Mouse (Mus musculus) frontal cortex, postnatal 14 days (tissue): ENCODE results near the gene Cd247.
"Not testable (repeated sequence)": the region's sequence is repeated elsewhere in the genome, so short reads cannot be mapped to it uniquely, and the experiment has no call there.

ENCODE experiments used
- DNase-seq, 2 experiments: peaks; one replicate each; pipeline ENCODE4 v3.0.0; 2022; ENCODE audit warnings: low spot score in 2 of 2

Gene Cd247

DNA sequence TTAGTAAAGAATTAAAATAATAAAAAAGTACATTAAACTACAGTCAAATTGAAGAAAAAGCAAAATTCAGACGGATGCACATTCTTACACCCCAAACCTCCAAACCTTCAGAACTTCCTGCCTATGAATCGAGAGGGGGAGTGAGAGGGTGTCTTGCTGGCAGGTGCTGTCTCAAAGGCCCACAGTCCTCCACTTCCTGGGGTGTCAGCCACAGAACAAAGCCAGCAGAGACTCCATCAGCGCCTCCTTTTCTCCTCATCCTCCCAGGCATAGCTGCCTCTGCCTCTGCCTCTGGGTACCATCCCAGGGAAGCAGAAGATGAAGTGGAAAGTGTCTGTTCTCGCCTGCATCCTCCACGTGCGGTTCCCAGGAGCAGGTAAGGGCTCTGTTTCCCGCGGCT is at the start of gene Cd247:
Gene Cd247, plus strand, starts transcription at position 171 of the 400 bp plus-strand sequence.
- DNase-seq, result no peak

DNA sequence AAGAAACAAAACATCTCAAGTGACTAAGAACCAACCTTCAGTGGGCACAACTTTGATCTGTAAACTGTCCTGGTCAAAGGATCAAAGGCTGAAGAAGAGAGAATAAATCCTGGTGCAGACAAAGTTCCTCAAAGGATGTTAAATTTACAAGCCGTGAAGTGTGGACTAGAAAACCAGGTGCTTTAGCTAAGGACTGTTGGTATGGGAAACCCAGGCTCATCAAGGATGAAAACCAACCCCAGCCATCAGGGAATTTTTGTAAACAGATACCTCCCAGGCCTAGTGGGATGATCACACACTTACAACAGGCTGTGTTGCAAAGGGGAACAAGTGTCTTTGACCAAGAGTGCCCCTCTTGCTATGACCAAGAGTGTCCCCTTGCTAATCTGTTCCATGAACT is 49.5 kb upstream of the Cd247 start:
- DNase-seq, result no peak

DNA sequence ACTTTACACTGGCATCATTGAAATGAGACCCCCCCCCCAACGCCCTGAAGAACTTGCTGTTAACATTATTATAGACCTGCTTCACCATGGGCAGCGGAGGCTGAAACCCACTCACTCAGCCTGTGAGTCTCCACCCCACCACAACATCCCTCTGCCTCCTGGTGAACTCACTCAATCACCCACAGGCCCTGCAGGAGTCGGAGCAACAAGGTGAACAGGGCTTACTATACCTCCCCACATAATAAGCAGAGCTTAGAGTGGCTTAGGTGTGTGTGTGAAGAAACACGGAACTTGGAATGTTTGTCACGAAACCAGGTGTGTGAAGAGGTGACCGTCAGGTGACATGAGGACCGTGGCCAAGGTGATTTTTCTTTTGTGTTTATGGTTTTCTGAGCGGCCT is 46.5 kb upstream of the Cd247 start:
- DNase-seq, result no peak

DNA sequence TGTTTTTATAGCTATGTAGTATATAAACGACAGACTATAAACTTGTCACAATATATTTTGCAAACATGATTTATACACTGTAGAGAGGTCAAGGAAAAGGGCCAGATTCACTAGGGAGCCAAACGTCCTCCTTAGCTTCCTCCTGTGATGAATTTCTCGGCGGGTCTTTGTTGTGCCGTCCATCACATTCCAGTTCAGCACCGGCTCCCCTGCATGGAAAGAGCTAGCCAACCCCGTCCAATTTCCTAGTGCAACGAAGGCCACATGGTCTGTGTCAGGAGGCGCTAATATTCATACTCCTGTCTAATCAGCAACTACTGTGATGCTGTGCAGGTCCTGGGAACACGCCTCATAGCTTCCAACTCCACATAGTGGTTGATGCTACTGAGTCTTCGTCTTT is 40.4 kb upstream of the Cd247 start:
- DNase-seq, result no peak

DNA sequence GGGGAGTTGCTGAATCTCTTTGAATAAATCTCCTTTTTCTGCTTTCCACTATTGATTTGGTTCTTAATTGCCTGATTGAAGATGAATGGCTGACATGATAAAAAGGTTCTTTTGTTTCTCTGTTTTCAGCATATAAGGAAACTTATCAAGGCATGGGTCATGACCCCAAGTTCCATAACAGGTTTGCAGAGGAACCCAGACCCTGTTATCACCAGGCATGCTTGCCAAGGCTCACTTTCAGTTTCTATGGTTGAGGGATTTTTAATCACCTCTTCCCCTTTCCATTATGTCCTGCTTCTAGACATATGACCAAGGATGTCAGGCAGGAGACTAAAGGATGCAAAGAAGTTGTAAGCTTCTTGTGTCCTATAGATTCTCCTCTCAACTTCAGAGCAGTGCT is 37.3 kb upstream of the Cd247 start:
- no peak for DNase-seq

DNA sequence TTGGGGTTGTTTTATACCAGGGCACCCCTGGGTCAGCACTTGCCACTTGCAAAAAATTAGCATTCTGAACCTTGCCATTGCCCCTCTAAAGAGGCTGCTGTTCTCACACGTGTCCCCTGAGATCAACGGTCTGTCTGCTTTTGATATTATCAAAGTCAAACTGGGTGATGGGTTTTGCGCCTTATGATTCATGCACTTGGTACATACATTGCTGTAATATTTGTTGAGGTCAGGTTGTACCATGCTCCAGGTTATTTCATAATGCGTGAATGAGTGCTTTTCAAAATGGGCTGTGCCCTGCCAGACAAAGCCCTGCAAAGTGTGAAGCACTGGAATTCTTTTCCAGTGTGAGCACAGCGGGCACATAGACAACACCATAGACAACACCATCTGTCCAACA is 36.6 kb upstream of the Cd247 start:
- no peak for DNase-seq

DNA sequence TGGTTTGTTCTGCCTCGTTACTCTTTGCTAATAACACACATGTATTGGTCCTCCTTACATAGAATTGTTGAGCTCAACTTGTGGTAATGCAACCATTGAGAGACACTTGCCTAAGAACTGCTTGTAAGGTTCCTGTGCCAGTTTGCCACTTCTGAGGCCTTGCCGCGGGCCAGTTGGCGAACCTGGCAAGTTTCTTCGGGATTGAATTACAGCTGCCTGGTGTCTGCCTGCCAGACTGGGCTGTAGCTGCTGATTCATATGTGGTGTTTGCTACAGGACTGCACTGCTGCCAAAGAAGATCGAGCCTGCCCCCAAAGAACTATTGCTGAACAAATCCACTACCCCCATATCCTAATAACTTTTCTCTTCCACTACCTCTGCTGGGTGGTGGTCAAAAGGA is 34.3 kb upstream of the Cd247 start:
- no peak for DNase-seq

DNA sequence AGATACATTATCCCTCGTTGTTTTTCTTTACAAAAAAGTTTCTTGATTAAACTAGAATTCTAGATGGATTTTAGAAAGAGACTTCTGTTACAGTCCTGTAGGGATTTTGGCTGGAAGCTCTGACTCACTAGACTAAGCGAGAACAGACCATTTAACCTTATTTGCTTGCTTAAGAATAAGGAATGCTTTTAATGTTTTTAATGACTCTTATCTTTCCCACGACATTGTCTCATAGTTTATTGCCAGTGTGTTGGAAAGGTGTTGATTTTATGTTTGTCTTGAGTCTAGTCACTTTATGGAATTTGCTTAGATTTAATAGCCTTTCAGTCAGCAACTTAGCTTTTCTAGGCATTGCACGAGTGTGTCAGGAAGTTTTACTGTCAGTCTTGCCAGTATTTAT is 33.3 kb upstream of the Cd247 start:
- no peak for DNase-seq

DNA sequence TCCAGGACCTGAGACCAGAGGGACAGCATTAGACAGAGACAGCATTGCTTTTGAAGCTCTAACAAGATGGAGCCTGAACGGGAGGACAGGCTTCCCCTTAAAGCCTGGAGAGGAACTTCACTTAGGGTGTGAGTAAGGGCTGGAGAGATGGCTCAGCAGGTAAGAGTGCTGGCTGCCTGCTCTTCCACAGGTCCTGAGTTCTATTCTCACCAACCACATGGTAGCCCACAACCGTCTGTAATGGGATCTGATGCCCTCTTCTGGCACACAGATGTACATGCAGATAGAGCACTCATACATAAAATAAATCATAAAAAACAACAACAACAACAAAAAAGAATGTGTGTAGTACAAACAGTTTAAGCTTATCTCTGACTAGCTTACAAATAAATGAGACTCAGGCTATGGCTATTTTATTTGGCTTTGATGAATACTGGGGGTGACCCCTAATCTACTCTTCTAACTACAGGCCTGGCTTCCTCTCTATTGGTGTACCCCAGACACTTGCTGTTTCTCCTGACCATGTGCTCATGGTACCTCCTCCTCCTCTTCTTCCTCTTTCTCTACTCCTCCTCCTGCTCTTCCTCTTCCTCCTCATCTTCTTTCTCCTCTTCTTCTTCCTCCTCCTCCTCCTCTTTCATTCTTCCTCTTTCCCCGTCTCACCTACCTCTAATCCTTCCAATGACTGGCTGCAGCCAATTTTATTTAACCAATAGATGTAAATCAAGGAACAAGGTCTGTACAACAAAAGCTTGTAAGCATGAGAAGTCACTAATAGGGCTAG is 26.8 kb upstream of the Cd247 start:
- DNase-seq, result no peak

DNA sequence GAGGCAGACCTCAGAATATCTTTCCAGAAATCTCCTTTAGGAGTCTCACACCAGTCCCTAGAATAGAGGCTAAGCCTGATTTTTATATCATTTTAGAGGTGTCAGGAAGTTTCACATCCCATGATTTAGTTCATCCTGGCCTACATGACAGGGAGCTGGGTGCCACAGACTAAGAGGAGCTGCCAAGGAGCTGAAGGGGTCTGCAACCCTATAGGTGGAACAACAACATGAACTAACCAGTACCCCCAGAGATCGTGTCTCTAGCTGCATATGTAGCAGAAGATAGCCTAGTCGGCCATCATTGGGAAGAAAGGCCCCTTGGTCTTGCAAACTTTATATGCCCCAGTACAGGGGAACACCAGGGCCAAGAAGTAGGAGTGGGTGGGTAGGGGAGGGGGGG is 26.0 kb upstream of the Cd247 start:
- not testable (repeated sequence) for DNase-seq

DNA sequence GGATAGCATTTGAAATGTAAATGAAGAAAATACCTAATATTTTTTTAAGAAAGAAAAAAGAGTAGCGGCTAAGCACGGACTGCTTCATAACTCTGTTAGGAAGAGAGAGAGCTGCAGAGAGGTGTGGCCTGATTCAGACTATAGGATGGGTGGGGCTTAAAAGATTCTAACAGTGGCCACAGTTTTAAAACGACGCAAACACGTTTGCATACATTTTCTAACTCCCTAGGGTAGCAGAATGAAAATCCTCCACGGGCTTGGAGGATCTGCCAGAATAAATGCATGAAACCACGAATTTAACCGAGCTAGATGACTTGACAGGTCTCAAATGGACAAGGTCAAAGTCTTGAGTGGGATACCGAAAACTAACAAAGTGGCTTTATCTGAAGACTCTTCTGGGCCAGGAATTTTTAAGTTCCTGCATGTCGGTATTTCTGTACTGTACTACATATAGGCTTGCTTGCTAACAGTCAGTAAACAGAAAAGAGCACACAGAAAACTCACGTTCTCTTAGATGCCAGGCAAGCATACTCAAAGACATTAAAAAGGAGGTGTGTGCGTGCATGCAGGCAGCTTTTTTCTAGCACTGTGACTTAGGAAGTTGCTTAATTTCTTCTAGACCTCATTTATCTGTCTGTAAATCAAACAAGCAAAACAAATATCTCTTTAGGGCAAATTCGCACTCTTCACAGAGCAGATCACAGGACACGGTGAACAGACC is 25.4 kb upstream of the Cd247 start:
- no peak for DNase-seq

DNA sequence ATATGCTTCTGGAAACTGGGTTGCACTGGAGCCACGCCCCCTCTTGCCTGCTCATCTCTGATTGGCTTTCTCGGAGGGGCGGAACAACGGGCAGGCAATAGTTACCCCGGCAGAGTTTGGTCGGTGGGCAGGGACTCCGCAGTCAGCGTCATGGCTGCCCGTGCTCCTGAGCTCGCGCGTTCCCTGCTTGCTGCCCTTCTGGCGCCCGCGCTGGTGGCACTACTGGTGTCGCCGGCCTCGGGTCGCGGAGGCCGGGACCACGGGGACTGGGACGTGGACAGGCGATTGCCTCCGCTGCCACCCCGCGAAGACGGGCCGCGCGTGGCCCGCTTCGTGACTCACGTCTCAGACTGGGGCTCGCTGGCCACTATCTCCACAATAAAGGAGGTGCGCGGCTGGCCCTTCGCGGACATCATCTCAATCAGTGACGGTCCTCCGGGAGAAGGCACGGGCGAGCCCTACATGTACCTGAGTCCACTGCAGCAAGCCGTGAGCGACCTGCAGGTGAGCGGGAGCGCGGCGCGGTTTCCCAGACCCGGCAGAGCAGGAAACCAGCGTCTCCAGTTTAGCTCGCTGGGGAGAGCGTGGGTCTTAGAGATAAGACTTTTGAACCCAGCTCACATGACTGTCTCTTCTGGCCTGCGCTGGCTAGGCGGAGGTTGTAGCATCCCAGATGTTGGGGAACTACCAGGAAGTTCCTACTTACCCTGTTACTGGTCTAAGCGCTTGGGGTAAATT is 24.7 kb upstream of the Cd247 start, which contains the start of gene Creg1:
Gene Creg1, plus strand, starts transcription at position 112 of the 738 bp plus-strand sequence.
- DNase-seq, result peak; percentile 83 to 91

DNA sequence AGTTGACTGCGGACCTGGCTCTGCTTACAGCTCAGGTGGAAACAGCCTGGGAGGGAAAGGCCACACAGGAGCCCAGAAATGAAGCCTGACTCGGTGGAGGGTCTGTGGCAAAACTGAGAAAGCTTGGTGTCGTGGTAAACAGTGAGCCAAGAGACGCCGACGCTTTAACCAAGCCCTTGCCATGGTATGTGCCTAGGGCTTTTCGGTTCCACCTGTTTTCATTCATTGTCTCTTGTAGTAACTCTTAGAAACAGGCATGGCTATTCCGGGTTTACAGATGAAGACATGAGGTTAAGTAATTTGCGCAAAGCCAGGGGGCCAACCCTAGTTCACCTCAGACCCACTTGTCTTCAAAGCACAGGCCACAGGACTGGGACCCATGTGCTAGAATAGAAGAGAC is 23.9 kb upstream of the Cd247 start:
- DNase-seq, result no peak

DNA sequence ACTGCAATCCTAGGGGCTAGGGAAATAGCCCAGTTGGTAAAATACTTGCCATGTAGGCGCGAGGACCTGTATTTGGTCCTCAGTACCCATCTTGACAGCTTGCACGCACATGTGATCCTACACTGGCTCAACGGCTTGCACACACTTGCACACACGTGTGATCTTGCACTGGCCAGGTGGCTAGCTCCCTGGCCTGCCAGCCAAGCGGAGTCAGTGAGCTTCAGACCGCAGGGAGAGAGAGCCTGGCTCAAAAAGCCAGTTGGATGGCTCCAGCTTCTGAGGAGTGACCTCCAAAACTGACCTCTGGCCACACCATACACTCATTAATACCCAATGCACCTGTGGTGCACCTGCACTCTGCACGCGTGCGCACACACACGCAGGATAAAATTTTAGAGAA is 23.4 kb upstream of the Cd247 start:
- DNase-seq, result no peak

DNA sequence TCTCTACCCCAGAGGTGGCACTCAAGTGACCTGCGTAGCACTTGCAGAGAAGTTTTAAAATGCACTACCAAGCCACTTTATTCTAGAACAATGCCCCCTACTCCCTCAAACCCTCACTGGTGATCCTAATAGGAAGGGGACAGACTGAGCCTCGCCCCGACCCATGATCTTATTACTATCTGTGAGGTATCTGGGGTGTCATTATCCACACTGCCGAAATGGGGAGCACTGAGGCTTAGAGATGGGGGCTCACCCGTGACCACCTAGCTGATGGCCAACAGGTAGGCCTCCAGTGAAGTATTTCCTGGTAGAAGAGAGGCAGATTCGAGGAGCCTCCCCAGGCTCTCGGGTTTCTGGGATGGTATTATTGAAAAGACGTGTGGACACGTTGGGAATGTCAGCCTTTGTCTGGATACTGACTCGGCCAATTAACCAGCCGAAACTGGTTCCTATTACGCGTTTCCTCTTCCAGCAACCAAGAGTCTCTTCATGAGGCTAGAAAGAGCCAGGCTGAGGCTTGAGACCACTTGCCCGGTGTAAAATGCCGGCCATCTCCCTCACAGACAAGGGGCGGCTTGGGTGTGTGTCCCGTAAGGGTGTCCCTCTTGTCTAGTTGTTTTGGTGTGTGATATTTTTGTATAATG is 22.7 kb upstream of the Cd247 start:
- no peak for DNase-seq

DNA sequence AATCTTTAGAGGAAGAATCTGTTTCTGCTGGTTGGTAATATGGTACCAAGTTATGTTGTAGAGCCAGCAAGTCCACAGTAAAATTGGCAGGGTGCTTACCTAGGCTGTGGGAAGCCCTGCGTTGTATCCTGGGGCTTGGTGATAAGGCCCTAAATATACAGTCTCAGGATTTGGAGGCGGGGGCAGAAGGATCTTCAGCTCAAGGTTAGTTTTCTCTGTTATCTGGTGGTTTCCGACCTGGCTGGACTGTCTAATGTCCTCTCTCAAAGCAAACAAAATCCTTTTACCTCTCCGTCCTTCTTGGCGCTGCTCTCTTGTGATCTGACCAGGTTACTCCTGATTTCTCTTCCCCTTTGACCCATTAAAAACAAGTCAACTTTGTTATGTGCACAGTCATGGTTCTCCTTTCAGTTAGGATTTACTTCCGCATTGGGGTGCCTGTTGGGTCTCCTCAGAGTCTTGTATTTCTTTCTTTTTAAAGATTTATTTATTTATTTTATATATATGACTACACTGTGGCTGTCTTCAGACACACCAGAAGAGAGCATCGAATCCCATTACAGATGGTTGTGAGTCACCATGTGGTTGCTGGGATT is 22.1 kb upstream of the Cd247 start:
- no peak for DNase-seq

DNA sequence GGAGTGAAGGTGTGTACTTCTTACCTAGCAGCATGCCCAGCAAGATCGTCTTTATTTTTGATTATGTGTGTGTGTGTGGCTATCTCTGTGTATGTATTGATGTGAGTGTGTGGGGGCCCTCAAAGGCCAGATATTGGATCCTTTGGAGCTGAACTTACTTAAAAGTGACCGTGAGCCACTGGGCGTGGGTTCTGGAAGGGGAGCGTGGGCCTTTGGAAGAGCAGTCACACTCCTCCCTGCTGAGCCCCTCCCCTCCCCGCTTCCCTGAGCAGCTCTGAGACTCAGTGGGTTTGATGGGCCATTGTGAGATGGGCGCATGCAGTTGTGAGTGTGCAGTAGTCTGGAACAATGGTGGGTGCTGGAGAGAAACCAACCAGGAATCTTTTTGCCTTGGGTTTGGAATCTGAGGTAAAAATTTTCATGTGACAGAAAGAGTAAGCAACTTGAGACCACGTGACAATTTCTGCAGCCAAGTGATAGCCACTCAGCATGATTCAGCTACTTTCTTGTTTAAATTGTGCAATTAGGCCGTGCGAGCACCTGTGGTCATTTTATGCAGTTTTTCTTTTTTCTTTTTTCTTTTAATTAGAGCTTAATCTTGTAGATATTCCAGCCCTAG is 19.5 kb upstream of the Cd247 start:
- no peak for DNase-seq

DNA sequence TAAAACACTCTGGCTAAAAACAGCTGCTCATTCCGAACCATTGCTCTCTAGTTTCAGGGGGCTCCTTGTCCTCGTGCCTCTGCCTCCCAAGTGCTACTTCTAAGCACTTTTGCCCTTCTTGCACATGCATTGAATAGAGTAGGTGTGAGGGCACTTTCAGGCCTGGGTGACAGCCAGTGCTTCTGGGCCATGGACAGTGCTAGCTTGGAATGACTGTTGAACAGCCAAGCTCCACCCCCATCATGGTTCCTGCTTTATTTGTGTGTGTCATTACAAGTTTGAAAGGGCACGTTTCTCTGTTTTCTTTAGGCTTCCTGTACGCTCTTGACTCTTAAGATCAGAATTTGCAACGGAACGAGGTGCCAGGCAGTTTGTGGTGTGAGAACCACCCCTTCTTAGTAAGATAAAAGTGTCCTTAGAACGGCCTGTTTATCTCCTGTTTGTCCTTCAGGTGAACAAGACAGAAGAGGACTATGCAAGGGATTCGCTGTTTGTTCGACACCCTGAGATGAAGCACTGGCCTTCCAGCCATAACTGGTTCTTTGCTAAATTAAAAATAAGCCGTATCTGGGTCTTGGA is 18.2 kb upstream of the Cd247 start:
- DNase-seq, result no peak

DNA sequence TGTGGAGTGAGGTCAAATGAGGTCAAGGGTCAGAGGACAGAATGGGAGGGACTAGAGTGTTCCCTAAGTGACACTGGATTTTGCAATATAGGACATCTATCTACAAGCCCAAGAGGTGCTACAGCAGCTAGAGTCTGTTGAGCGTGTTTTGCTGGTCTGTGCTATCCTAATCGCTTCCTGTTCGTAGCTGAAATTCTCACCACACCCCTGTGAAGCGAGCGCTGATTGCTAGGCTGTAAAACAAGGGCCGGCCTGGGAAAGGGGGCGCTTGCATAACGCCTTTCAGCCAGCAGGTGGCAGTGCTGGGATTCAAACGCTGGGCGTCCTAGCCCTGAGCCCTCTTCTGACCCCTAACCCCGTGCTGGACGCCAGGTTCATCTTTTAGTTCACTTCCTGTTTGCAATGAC is 17.0 kb upstream of the Cd247 start:
- peak; percentile 37 to 60 for DNase-seq

DNA sequence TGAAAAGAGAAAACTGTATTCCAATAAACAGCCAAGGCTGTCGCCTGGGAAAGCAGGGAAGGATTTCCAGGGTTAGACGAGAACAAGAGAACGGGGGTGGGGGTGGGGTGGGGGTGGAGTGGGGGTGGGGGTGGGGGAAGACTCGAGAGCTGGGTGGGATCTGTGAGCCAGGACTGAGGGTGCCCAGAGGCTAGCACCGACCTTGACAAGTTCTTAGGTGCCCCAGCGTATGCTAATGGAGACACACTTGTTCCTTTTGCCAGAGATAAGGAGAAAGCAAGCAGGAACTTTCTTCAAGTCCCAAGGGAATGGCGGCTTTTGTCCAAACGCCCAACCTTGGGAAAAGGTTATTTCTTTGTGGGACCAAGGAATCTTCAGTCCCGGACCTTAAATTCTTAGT is 16.5 kb upstream of the Cd247 start:
- no peak for DNase-seq
